Mouse (Mus musculus) mouse embryonic stem cell (cell line): Measurements from ENCODE around the gene Scn5a.

Experiments used
- in situ Hi-C, 2 experiments: fragments of 300-500 bp; cut with MboI; formaldehyde crosslinking; loops; 1 replicate in 1 of 2; 3 replicates in 1 of 2; pipeline ENCODE4 v1.14.3; 2019 to 2020; ENCODE audit warnings: low sequenced_read_pairs in 2 of 2, low pct_unique_long_range_greater_than_20kb in 1 of 2, mixed read lengths in 1 of 2; ENCODE audit not compliant: unreplicated experiment in 1 of 2

Scn5a gene

DNA sequence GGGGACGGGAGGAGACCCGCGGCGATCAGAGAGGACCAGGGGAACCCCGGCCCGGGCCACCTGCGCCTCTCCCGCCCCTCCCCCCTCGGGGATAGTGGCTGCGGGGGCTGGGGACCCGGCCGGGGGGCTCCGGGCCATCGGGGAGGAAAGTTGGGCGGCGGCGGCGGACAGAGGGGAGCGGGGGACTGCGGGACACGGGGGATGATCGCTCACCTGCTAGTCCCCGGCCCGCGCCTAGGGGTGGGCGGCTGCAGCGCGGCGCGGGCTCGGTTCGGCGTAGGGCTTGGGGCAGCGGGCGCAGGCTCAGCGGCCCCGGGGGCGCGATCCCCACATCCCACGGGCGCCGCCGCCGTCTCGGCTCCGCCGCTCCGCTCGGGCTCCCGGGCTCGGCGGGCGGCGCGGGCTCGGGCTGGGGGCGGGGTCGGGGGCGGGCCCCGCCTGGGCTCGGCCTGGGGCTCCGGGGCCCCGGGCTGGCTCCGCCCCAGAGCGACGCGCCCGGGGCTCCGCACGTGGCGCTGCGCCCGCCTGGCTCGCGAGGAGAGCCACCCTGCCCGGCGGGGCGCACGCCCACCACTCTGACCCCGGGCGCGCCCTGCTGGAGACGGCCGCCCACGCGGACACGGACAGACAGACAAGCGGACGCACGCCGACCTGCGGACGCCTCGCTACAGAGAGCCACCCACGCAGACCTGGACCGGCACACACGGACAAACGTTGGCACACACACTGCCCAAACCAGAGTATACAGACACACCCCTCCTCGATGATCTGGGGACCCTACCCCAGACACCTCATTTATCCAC lies at the start of gene Scn5a:
Scn5a (minus strand) TSS at position 381 of the 803 bp plus-strand sequence.
- in situ Hi-C loops, result loop anchor here in 1 of 2 experiments (10.0 kb wide), 1 partner anchor 114 kb away; no protein-coding TSS in a partner anchor

DNA sequence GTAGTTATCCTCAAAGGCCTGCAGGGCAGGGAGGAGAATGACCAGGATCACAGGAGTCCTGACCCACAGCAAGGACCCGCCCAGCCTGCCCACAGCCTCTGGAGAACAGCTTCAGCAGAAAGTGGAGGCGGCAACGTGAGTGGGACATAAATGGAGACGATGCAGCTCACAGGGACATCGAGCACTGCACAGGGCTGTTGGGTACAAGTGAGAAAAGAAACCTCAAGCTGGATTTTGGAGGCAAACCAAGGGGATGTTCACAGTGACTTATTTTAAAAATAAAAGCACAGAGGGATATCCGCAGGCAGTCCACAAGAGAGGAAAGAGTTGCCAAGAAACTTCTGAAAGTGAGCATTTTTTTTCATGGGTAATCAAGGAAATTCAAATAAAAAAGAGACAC lies 48.4 kb upstream of the Scn5a start:
- in situ Hi-C loops, result no loop called here

DNA sequence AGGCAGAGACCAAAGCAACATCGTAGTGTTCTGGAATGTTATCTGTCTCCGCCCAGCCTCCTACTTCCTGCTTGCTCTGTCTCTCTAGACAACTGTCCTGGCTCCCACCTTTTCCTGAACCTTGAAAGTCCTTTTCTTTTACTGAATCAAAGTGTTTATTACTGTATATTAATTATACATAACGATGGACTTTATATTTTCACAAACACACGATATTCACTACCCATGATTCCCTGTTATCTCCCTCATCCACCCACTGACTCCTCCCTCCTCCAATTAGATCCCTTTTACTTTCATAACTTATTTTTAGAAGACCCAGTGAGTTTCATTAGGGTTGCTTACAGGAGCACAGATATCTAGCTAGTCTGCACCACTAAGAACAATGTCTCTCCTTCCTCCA lies 45.3 kb upstream of the Scn5a start:
- in situ Hi-C loops, result no loop called here

DNA sequence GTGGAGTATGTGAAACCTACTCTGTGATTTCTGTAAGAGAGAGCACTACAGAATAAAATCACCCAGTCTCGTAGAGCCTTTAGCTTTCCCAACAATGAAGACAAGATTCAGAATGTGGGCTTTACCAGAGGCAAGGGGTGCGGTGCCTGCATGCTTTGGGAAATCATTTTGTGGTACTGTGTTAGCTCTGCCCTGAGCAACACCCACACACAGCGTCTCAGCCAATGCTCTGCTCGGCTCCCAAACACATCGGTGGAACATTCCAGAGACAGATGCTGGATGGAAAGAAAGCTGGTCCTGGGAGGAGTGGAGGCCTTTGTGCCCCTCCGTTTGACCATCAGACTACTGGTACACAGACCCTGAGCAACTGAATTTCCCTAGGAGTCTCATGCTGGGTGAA lies 36.0 kb upstream of the Scn5a start:
- in situ Hi-C loops, result no loop called here

DNA sequence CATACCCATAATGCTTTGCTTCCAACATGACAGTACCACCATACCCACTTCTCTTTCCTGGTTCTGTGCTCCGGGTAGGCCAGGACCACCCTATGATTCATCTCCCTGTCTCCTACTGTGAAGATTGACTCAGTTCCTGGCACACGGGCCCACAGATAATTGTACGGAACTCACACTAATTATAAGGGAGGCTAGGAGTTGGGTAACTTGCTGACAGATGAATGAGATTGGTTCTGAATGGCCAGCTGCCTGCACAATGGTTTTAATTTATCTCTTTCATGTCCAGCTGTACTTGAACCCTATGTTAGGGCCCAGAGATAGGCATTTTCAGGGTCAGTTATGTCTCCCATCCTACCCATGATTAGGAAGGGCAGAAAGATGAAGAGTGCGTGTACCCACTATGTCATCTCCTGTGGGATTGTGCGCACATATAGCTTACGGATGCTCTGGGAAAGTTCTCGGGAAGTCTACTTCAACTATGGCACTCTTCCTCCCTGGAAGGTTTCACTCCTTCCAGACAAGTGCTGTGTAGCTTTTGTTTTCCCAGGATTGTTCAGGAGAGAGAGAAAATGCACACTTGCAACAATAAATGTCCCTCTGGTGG lies 31.8 kb upstream of the Scn5a start:
- in situ Hi-C loops, result no loop called here

DNA sequence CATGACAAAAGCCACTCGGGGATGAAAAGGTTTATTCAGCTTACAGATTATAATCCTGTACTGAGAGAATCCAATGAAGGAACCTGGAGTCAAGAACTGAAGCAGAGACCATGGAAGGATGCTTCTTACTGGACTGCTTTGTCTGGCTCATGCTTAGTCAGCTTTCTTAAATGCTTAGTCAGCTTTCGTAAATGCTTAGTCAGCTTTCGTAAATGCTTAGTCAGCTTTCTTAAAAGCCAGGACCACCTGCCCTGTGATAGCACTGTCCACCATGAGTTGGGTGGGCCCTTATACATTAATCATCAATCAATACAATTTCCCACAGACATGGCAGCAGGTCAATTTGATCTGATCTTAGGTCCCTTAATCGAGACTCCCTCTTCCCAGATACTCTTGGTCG lies 28.1 kb upstream of the Scn5a start:
- in situ Hi-C loops, result no loop called here

DNA sequence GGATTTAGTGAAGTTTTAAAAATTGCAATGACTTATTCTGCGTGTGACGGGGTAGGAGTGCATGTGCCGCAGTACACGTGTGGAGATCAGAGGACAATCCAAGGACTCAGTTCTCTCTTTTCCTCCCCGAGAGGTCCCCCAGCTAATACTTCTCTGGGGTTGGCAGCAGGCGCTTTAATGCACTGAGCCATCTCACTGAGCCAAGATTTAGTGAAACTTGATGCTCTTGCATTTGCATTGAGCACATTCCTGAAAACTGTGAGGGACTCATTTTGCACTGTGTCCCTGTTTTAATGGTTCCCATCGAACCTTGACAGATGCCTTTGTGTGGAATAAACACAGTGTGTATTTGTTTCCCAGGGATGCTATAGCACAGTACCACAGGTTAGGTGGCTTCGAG lies 25.8 kb upstream of the Scn5a start:
- in situ Hi-C loops, result no loop called here

DNA sequence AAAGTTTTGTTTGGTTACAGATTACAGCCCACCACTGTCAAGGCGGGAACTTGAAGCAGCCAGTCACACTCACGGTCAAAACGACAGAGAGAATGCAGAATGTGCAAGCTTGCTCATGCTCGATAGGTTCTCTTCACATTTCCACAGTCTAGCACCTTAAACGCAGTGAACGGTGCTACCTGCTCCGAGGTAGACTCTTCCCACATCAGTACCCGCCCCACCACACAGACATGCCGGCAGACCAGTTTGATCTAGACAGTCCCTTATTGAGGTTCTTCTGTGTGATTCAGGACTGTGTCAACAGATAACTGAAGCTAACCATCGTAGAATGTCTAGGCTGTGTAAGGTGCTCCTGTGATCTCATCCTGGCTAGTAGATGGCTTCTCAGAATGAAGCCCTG lies 19.7 kb upstream of the Scn5a start:
- in situ Hi-C loops, result no loop called here

DNA sequence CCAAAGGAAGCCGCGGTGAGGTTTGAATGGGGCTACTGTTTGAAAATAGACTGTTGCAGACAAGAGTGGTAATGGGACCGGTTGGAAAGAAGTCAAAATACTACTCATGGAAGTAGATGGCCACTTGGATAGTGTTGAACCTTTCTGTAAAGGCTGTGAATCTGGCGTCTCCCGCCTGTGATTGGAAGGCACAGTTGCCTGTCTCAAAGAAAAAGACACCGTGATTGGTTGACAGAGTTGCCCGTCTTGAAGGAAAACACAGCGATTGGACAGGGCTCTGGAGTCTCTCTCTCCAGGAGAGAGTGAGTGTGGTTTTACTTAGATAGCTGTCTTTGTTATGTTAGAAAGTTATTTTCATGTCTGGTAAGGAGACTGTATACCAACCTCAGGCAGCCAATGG lies 18.5 kb upstream of the Scn5a start:
- in situ Hi-C loops, result no loop called here

DNA sequence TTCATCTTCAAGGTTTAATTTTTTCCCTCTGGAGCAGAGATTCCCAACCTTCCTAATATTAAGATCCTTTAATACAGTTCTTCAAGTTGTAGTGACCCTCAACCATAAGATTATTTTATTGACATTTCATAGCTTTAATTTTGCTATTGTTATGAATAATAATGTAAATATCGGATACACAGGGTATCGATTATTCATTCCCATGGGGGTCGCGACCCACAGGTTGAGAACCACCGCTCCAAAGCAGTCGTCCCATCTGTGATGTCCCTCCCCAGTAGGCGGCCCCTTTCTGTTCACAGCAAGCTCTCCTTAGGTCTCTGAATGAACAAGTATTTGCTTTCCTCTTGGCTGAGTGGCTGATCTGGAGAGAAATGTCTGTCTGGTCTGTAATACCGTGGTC lies 10.8 kb upstream of the Scn5a start:
- in situ Hi-C loops, result no loop called here

DNA sequence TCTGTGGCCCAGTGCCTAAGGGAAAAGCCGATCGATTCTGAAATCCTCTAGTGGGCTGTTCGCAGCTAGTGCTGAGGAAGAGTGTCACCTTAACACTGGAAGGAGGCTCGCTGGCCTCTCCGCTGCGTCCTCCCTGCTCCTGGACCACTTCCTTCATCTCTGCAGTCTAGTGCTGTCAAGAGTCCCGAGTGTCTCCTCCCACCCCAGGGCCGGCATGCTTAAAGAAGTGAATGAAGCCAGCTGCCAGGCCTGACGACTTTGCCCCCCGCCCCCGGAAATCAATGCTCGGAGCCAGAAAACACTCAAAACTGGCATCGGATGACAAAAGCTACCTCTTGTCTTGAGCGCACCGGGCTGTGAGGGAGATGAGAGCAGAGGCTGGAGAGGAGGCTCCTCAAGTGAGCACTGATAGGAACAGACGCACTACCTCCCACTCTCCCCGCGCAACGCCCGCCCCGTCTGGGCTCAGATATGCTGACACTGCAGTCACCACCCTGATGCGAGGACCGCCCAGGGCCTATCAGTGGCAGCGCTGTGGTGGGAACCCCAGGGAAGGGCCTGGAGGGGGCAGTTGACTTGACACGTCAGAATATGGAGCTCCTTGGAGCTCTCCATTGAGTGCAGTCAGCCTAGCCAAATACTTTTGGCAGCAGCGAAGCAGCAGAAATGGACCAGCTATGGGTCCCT lies 10.1 kb upstream of the Scn5a start:
- in situ Hi-C loops, result no loop called here

DNA sequence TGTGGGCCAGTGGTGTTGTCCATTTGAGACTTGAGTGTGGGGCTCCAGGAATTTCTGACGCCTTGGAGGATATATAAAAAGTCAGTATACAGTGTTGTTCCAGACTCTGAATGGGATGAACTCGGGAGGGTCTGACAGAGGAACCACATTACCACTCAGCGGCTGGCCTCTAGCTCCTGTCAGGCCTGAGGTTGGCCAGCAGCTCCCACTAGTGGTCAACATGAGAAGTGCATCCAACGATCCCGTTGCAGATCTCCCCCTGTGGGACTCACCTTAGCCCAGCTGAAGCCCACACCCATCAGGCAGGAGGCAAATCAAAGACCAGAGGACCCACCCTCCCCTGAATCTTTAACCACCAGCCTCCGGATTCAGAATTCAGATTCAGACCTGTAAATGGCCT lies 1.9 kb upstream of the Scn5a start:
- in situ Hi-C loops, result no loop called here

DNA sequence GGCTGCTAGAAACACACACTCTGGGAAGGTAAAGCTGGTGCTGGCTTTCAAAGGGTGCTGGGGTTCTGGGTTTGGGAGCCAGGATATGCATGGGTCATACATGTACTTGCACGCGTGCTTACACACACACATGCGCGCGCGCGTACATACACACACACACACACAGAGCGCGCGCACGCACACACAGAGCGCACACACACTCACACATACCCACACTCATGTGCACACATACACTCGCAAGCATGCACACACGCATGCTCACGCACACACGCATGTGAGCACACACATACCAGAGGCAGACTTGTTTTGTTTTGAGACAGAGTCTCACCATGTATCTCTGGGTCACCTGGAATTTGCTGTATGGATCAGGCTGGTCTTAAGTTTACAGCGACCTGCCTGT lies 1.4 kb upstream of the Scn5a start:
- in situ Hi-C loops, result no loop called here

DNA sequence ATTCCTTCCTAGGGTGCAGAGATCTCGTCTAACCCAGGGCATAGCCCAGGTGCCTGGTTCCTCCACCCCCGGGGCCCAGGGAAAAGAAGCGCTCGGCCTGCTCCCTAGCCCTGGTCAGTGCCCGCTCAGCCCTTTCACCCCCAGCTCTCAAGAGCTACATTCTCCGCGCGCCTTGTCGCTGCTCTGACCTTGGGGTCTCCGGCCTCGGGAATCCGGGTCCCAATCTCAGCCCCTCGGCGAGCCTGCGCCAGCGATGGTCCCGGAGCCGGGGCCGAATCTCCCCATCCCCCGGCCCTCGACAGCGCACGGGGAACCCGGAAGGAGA lies 543 bp downstream of the Scn5a start:
- in situ Hi-C loops, result loop anchor here in 1 of 2 experiments (10.0 kb wide), 1 partner anchor 113 kb away; no protein-coding TSS in a partner anchor

DNA sequence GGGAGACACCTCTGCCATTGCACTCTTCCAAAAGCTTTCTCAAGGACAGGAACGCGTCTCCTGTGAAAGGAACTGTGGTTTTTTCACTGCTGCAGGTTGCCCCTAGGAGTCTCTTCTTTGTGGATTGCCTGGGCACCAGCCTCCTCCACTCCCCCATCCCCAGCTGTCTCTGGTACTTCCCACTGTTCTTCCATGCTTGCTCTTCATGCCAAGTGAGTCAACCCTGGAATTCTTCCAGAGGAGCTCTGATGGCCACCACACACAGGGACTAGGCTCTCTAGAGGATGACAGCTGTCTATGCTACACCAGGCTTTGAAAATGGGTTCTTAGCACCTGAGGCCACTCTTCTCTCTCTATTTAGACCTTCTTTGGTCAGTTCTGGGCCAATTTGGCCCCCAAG lies 1.8 kb downstream of the Scn5a start:
- in situ Hi-C loops, result loop anchor here in 1 of 2 experiments (10.0 kb wide), 1 partner anchor 112 kb away; no protein-coding TSS in a partner anchor

DNA sequence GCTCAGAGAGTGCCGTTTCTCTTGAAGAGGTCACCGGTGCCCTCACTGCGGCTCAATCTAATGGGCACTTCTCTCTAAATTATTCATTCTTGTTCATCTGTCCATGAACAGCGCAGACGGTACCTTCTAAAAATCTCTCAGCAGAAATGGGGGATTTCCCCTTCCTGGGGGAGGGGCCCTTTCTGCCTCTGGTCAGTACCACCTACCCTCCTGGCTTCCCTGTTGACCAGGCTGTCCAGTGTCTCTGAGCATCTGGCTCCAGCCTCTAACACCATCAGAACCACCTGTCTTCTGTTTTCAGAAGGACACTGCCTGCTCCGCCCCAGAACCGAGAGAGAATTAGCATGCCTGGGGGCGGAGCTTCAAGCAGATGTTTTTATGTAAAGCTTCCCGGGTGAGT lies 3.1 kb downstream of the Scn5a start:
- in situ Hi-C loops, result loop anchor here in 1 of 2 experiments (10.0 kb wide), 1 partner anchor 111 kb away; no protein-coding TSS in a partner anchor

DNA sequence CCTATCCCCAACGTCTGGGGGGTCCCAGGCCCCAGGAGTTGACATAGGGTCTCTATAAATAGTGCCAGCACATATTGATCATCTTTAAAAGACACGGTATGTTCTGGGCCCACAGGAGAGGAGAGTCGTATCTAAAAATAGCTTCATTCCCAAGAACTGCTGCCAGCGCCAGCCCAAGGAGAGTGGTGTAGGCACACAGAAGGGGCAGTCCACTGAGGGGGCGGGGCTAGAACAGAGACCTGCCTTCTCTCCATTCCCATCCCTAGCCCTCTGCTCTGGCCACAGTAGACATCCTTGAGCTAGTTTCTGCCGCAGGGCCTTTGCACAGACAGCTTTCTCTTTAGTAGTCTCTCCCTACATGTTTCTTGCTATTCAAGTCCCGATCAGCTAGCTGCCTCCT lies 4.5 kb downstream of the Scn5a start:
- in situ Hi-C loops, result loop anchor here in 1 of 2 experiments (10.0 kb wide), 1 partner anchor 110 kb away; no protein-coding TSS in a partner anchor

DNA sequence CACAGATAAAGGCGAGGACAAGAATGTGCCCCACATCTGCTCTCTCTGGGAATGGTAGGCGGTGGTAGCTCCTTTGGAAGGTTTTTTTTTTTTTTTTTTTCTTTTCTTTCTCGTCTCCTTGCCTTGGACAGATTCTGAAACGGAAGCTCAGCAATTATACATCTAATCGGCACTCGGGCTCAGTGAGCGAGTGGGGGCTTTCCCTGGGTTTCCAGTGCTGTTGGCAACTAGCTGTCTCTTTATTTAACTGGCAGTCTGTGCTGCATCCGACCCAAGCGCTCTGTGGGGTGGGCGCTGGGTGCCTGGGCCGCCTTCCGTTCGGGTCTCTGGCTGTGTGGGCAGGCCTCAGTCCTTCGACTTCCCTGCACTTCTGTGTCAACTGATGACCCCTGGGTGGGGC lies 5.8 kb downstream of the Scn5a start:
- in situ Hi-C loops, result loop anchor here in 1 of 2 experiments (10.0 kb wide), 1 partner anchor 108 kb away; no protein-coding TSS in a partner anchor

DNA sequence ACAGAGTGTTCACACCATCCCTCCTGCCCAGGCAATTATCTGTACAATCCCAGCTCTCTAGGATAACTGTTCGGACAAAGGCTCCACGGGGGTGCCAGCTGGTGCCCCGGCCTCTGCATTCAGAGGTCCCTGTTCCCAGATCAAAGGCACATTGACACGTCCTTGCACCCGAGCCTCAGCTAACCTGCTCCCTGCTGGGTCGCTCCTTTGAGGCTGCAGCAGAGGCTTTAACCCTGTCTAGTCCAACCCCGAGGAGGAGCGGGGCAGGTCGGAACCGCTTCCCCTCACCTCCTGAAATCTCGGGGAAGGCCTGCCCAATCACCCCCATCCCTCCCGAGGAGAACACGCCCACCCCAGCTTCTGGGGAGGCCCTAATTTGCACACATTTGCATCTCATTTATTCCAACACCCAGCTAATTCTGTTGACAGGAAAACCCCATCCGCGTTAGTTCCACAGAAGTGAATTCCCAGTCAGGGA lies 7.4 kb downstream of the Scn5a start:
- in situ Hi-C loops, result loop anchor here in 1 of 2 experiments (10.0 kb wide), 1 partner anchor 107 kb away; no protein-coding TSS in a partner anchor
